Mouse (Mus musculus) stomach, embryonic 14.5 days (tissue): ENCODE results near the gene B3galnt2. TPM values are rescaled to one million over a fixed set of nuclear protein-coding genes. Genes with fewer than 3 reads are reported as not detected.
"Not testable (repeated sequence)": the region's sequence is repeated elsewhere in the genome, so short reads cannot be mapped to it uniquely, and the experiment has no call there.

ENCODE experiments used
- ATAC-seq: fragments of 200-750 bp; cut with Nextera tagmentation; 2 replicates; pipeline ENCODE4 v1.8.0; 2017; ENCODE audit warnings: low read depth, moderate TSS enrichment; ENCODE audit not compliant: insufficient number of reproducible peaks, insufficient read depth, low FRiP score
- H3K27ac ChIP-seq: fragments of 300-500 bp; sonication (generic); 2 replicates; pipeline ENCODE4 v1.5.1; 2014; ENCODE audit warnings: mild to moderate bottlenecking, low read length, moderate library complexity, mixed read lengths
- H3K27me3 ChIP-seq: fragments of 300-500 bp; sonication (generic); 2 replicates; pipeline ENCODE4 v1.6.1; 2014; ENCODE audit warnings: low read length, control low read depth, mixed read lengths; ENCODE audit not compliant: control insufficient read depth, insufficient read depth
- H3K36me3 ChIP-seq: fragments of 300-500 bp; sonication (generic); 2 replicates; pipeline ENCODE4 v1.6.1; 2014; ENCODE audit warnings: mild to moderate bottlenecking, control low read depth, low read length, moderate library complexity, mixed read lengths; ENCODE audit not compliant: control insufficient read depth, insufficient read depth
- H3K4me1 ChIP-seq: fragments of 300-500 bp; sonication (generic); 2 replicates; pipeline ENCODE4 v1.6.1; 2014; ENCODE audit warnings: low read length, control low read depth, mixed read lengths; ENCODE audit not compliant: control insufficient read depth, insufficient read depth
- H3K4me2 ChIP-seq: fragments of 300-500 bp; sonication (generic); replicated peaks from 2 replicates; pipeline ENCODE4 v1.6.1; 2014; ENCODE audit warnings: low read depth, low read length, control low read depth
- H3K4me3 ChIP-seq: fragments of 300-500 bp; sonication (generic); 2 replicates; pipeline ENCODE4 v1.5.1; 2014; ENCODE audit warnings: low read depth, low read length, control low read depth
- H3K9ac ChIP-seq: fragments of 300-500 bp; sonication (generic); replicated peaks from 2 replicates; pipeline ENCODE4 v1.6.1; 2014; ENCODE audit warnings: low read depth, mild to moderate bottlenecking, control low read depth, low read length, moderate library complexity, mixed read lengths
- H3K9me3 ChIP-seq: fragments of 300-500 bp; sonication (generic); 2 replicates; pipeline ENCODE4 v1.6.1; 2016; ENCODE audit warnings: low read depth, low read length, control low read depth; ENCODE audit not compliant: control insufficient read depth
- WGBS: fragments of 180-500 bp; shearing (Covaris S2); extraction: QIAGEN DNeasy Blood & Tissue Kit; methylation state at CpG from one replicate; pipeline ENCODE4 v1.1.7; 2014; 5-methylcytosine and 5-hydroxymethylcytosine counted together
- polyA plus RNA-seq: library from polyadenylated mRNA; unstranded; fragments of >200 nt; fragmentation: Nextera tagmentation; extraction: Ambion mirVana; gene quantifications from 2 replicates; pipeline ENCODE4 v1.2.1, GENCODE M21; 2014

Gene B3galnt2
- polyA plus RNA-seq, 1 experiment from 2014 or later: 45.6 TPM

DNA sequence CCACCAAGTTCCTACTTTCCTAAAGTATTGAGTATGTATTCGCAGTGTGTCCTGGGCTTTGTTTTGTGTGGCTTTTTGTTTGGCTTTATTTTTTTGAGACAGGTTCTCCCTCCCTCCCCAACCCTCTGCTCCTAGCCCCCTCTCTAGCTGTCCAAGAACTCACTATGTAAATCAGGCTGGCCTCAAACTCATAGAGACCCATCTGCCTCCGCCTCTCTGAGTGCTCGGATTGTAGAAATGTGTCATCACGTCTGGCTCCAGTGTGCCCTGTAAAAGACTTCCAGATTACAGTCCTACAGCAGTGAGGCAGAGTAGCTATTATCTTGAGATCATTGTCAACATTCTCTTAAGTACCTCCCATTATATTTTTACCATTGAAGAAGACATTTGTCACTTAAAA is 6.8 kb downstream of the B3galnt2 start:
- H3K9me3 ChIP-seq: no peaks in the 10 kb centered on the region
- H3K36me3 ChIP-seq: no peaks in the 10 kb centered on the region

GRCm38 (mm10) chr13:13965388-13965964 is 11.2 kb downstream of the B3galnt2 start:
- H3K4me3 ChIP-seq: no peak overlapping the region
- ATAC-seq: no peak; the same call in 1 of the 2 replicates

More for the DNA sequence above, 6.8 kb downstream of the B3galnt2 start:
- no peak overlapping the region for H3K9ac ChIP-seq
- H3K4me2 ChIP-seq: no peak overlapping the region
- no peak overlapping the region for H3K27ac ChIP-seq
- H3K4me3 ChIP-seq: no peak overlapping the region
- no peak for ATAC-seq
- H3K4me1 ChIP-seq: peaks cover 4% of the 10 kb centered on the region; the same call in 1 of the 2 replicates
- 84% methylated on average over 4 of the region's 4 CpGs for WGBS
- no peaks in the 10 kb centered on the region for H3K27me3 ChIP-seq

DNA sequence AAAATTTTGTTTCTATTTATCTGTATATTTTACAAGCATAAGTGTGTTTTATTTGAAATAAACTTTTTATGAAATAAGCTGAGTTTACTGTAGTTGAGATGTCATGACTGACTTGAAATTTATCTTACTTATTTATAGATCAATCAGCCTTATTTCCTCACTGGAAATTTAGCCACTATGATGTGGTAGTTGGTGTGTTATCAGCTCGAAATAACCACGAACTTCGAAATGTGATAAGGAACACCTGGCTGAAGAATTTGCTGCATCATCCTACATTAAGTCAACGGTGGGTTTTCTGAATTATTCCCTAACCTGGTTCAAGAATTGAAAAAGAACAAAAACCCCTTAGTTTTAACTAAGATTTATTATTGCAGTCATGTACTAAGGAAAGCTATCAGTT is 11.9 kb downstream of the B3galnt2 start:
- Histone ChIP-seq H3K27me3 (no peaks in the 10 kb centered on the region), H3K4me3 (no peak overlapping the region), H3K9ac (no peak overlapping the region), H3K36me3 (peaks cover 6% of the 10 kb centered on the region; the same call in 1 of the 2 replicates), H3K9me3 (no peaks in the 10 kb centered on the region), H3K4me2 (no peak overlapping the region), H3K4me1 (no peaks in the 10 kb centered on the region; the same call in 1 of the 2 replicates), H3K27ac (no peak overlapping the region)
- no peak for ATAC-seq
- WGBS: 49% methylated on average over 4 of the region's 4 CpGs

More at GRCm38 (mm10) chr13:13965388-13965964, 11.2 kb downstream of the B3galnt2 start:
- H3K36me3 ChIP-seq: peaks cover 6% of the 10 kb centered on the region; the same call in 1 of the 2 replicates
- WGBS: 58% methylated on average over 19 of the region's 19 CpGs
- H3K4me1 ChIP-seq: no peaks in the 10 kb centered on the region; the same call in 1 of the 2 replicates
- no peak overlapping the region for H3K9ac ChIP-seq
- no peak overlapping the region for H3K27ac ChIP-seq
- H3K27me3 ChIP-seq: no peaks in the 10 kb centered on the region
- no peak overlapping the region for H3K4me2 ChIP-seq
- H3K9me3 ChIP-seq: no peaks in the 10 kb centered on the region

GRCm38 (mm10) chr13:13968629-13969111 is 14.4 kb downstream of the B3galnt2 start:
- Histone ChIP-seq H3K9ac (no peak overlapping the region), H3K27me3 (no peaks in the 10 kb centered on the region), H3K9me3 (no peaks in the 10 kb centered on the region), H3K27ac (no peak overlapping the region), H3K4me2 (no peak overlapping the region), H3K4me3 (no peak overlapping the region), H3K4me1 (no peaks in the 10 kb centered on the region; the same call in 1 of the 2 replicates), H3K36me3 (peaks cover 6% of the 10 kb centered on the region; the same call in 1 of the 2 replicates)
- 83% methylated on average over 4 of the region's 4 CpGs for WGBS
- ATAC-seq: peak; percentile 87

- H3K27me3 ChIP-seq: no peaks in the 10 kb centered on the region
- H3K9me3 ChIP-seq: no peaks in the 10 kb centered on the region
- H3K36me3 ChIP-seq: peaks cover 6% of the 10 kb centered on the region; the same call in 1 of the 2 replicates
- no peak overlapping the region for H3K4me3 ChIP-seq
- H3K27ac ChIP-seq: no peak overlapping the region
- 88% methylated on average over 1 of the region's 1 CpGs for WGBS
- no peak overlapping the region for H3K9ac ChIP-seq
- H3K4me1 ChIP-seq: no peaks in the 10 kb centered on the region; the same call in 1 of the 2 replicates
- H3K4me2 ChIP-seq: no peak overlapping the region
- ATAC-seq: no peak
Measured at GRCm38 (mm10) chr13:13969796-13970195, 15.5 kb downstream of the B3galnt2 start.

DNA sequence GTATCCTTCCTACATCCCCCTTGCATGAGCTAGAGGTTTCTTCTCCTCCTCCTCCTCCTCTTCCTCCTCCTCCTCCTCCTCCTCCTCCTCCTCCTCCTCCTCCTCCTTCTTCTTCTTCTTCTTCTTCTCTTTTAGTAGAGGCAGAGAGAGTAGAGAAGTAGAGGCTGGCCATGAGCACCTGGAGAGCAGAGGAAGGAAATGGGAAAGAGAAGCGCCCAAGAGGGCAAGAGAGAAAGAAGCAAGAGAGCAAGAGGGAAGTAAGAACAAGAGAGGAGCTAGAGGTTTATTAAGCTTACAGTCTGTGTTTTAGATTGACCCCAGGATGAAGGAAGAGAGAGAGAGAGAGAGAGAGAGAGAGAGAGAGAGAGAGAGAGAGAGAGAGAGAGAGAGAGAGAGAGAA is 27.6 kb downstream of the B3galnt2 start:
- H3K27me3 ChIP-seq, H3K36me3 ChIP-seq, H3K9me3 ChIP-seq, H3K27ac ChIP-seq, H3K4me1 ChIP-seq, H3K4me3 ChIP-seq, H3K9ac ChIP-seq, ATAC-seq, H3K4me2 ChIP-seq: not testable (repeated sequence)
- 92% methylated on average over 1 of the region's 1 CpGs for WGBS

DNA sequence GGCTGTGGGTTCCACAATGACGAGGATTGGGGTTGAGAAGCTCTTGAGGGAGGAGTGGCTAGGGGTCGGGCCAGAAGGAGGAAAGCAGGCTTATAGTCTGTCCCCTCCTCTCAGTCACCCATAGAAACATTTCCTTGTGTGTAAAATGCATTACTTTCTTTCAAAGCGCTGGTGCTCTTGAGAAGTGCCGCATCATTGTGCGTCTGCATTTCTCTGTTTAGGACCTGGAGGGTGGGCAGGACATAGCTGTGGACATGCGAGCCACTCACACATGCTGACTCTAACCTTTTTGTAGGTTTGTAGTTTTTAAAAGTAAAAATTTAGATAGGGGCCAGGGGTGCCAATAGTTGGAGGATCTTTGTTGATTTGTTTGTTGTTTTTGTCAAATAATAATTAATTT is 29.3 kb downstream of the B3galnt2 start:
- 87% methylated on average over 6 of the region's 6 CpGs for WGBS
- no peaks in the 10 kb centered on the region for H3K27me3 ChIP-seq
- no peak overlapping the region for H3K9ac ChIP-seq

DNA sequence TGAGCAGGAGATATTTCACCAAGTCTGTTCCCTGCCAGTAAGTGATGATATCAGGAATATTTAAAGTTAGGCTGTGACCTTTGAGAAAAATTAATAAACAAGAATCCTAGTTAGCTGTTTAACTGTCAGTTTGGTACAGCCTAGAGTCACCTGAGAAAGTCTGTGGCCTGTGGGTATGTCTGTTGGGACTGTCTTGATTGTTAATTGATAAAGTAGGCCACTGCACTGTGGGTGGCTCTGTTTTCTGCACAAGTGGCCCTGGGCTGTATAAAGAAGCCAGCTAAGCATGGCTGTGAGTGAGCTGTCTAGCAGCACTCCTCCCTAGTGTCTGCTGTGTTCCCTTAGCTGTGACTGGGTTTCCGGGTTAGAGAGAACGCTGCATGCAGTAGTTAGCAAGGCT is 34.9 kb downstream of the B3galnt2 start:
- no peak for ATAC-seq
- Histone ChIP-seq H3K27ac (no peak overlapping the region), H3K27me3 (no peaks in the 10 kb centered on the region), H3K36me3 (peaks cover 14% of the 10 kb centered on the region), H3K4me1 (no peaks in the 10 kb centered on the region), H3K4me3 (no peak overlapping the region), H3K9ac (no peak overlapping the region), H3K4me2 (no peak overlapping the region), H3K9me3 (no peaks in the 10 kb centered on the region)
- WGBS: 88% methylated on average over 2 of the region's 2 CpGs

More for the DNA sequence above, 29.3 kb downstream of the B3galnt2 start:
- Histone ChIP-seq H3K36me3 (peaks cover 2% of the 10 kb centered on the region; the same call in 1 of the 2 replicates), H3K4me3 (no peak overlapping the region), H3K4me1 (no peaks in the 10 kb centered on the region), H3K9me3 (no peaks in the 10 kb centered on the region), H3K4me2 (no peak overlapping the region), H3K27ac (no peak overlapping the region)
- no peak for ATAC-seq
